Comparison of ENCODE assay signal across 7 mouse cellular contexts in genomic region chr2:164047197-164047690, GRCm38 (mm10). TPM values are rescaled to one million over a fixed set of nuclear protein-coding genes. Genes with fewer than 3 reads are reported as not detected.
DNase-seq lines count a peak whose midpoint lies in the region; ATAC-seq and TF ChIP-seq lines count a peak whose summit lies in the region.

No protein-coding gene starts in this region.

- TF ChIP-seq POLR2A in spleen, adult 2 months (IDR thresholded peaks at IDR 0.05; ENCODE audit: low read depth, low read length) = no peak

- intact Hi-C loops in left cerebral cortex, postnatal 10 days (cut with DNase I) = no loop called here

- H3K9ac ChIP-seq in forebrain, postnatal 0 days = no peak overlapping the region
- no peak overlapping the region for H3K9ac ChIP-seq in kidney, embryonic 15.5 days

- no peak for TF ChIP-seq CTCF in forebrain, postnatal 0 days (IDR thresholded peaks at IDR 0.05; ENCODE audit: low read depth)
- no peak for TF ChIP-seq CTCF in spleen, adult 2 months (IDR thresholded peaks at IDR 0.05; ENCODE audit: extremely low read depth, insufficient read depth, insufficient read length, insufficient replicate concordance)

- peak overlapping the region; percentile 24; the same call in 1 of the 2 replicates for H3K4me3 ChIP-seq in forebrain, postnatal 0 days (ENCODE audit: low read depth, low read length)
- H3K4me3 ChIP-seq in kidney, embryonic 15.5 days (replicated peaks) = peak overlapping the region; percentile 39
- peak overlapping the region; percentile 41; the same call in 1 of the 2 replicates for H3K4me3 ChIP-seq in spleen, adult 2 months (ENCODE audit: extremely low read depth, insufficient read depth, insufficient read length)

- no peaks in the 10 kb centered on the region for H3K27me3 ChIP-seq in forebrain, postnatal 0 days (ENCODE audit: insufficient read depth, low read length)
- H3K27me3 ChIP-seq in kidney, embryonic 15.5 days = no peaks in the 10 kb centered on the region
- no peaks in the 10 kb centered on the region for H3K27me3 ChIP-seq in spleen, adult 2 months (ENCODE audit: control insufficient read depth, insufficient read depth, low read length)

- ATAC-seq in forebrain, postnatal 0 days = peak; percentile 42
- ATAC-seq in kidney, embryonic 15.5 days (replicated peaks; ENCODE audit: low FRiP score) = peak; percentile 84

- no peaks in the 10 kb centered on the region for H3K4me1 ChIP-seq in forebrain, postnatal 0 days (ENCODE audit: insufficient read depth)
- H3K4me1 ChIP-seq in kidney, embryonic 15.5 days = peaks cover 9% of the 10 kb centered on the region; the same call in 1 of the 2 replicates
- no peaks in the 10 kb centered on the region for H3K4me1 ChIP-seq in spleen, adult 2 months (ENCODE audit: control insufficient read depth, insufficient read depth, insufficient read length)

- H3K4me2 ChIP-seq in forebrain, postnatal 0 days (ENCODE audit: low read depth) = peak overlapping the region; percentile 46
- peak overlapping the region; percentile 62 for H3K4me2 ChIP-seq in kidney, embryonic 15.5 days

- H3K27ac ChIP-seq in forebrain, postnatal 0 days (ENCODE audit: low read depth, low read length) = no peak overlapping the region
- H3K27ac ChIP-seq in kidney, embryonic 15.5 days = 0 out of 2 replicates have a peak overlapping the region, but pooled peaks have one; percentile 37
- H3K27ac ChIP-seq in spleen, adult 2 months (ENCODE audit: insufficient read depth, low read length) = no peak overlapping the region

- H3K9me3 ChIP-seq in forebrain, postnatal 0 days (ENCODE audit: low read length) = no peaks in the 10 kb centered on the region
- no peaks in the 10 kb centered on the region for H3K9me3 ChIP-seq in kidney, embryonic 15.5 days (replicated peaks)

- DNase-seq in MEL-GATA-1-ER (ENCODE audit: extremely low read depth, low read depth) = peak; percentile 41
- DNase-seq in cerebellum, adult 18-20 months = peak; percentile 72 to 79
- peak; percentile 27 for DNase-seq in forebrain, postnatal 0 days
- DNase-seq in lung, postnatal 14 days = peak; percentile 8
- peak; percentile 35 to 42 for DNase-seq in spleen, adult 2 months (ENCODE audit: low read depth in 1 of 2, low spot score in 2 of 2)
- DNase-seq in left cerebral cortex, postnatal 10 days (ENCODE audit: extremely low spot score in 1 of 2, low spot score in 2 of 2) = no peak

- H3K36me3 ChIP-seq in forebrain, postnatal 0 days (ENCODE audit: insufficient read depth) = peaks cover 9% of the 10 kb centered on the region; the same call in 1 of the 2 replicates
- peaks cover 18% of the 10 kb centered on the region for H3K36me3 ChIP-seq in kidney, embryonic 15.5 days
- peaks cover 4% of the 10 kb centered on the region; the same call in 1 of the 2 replicates for H3K36me3 ChIP-seq in spleen, adult 2 months (ENCODE audit: control insufficient read depth, insufficient read depth, low read length)

- 4% methylated on average over 13 of the region's 16 CpGs for WGBS in forebrain, postnatal 0 days
- 2% methylated on average over 16 of the region's 16 CpGs for WGBS in kidney, embryonic 15.5 days
- WGBS in spleen, adult 2 months = 7% methylated on average over 16 of the region's 16 CpGs

RNA-seq across cellular contexts. Expression of gene Pabpc1l, which starts 22.0 kb away (rescaled TPM):
- 0.71 and 1.1 TPM in 2 replicates for total RNA-seq in forebrain, postnatal 0 days (2014; rRNA removed)
- polyA plus RNA-seq in forebrain, postnatal 0 days (2015; fragmentation: Nextera tagmentation; extraction: Ambion mirVana) = 1.8 and 2.6 TPM in 2 replicates
- 2.4 and 4.1 TPM in 2 replicates for polyA plus RNA-seq in kidney, embryonic 15.5 days (2015; fragmentation: Nextera tagmentation; extraction: Ambion mirVana)
- polyA plus RNA-seq in spleen, adult 2 months (2012; rRNA removed) = 0.23 and 0.69 TPM in 2 replicates
- 1 to 10 TPM; 1.5 to 2.3 TPM for total RNA-seq in left cerebral cortex, postnatal 10 days (2021)

RNA-seq across cellular contexts. Expression of gene Stk4, which starts 22.9 kb away (rescaled TPM):
- 33.5 and 36.1 TPM in 2 replicates for total RNA-seq in forebrain, postnatal 0 days (2014; rRNA removed)
- polyA plus RNA-seq in forebrain, postnatal 0 days (2015; fragmentation: Nextera tagmentation; extraction: Ambion mirVana) = 17.4 and 19.3 TPM in 2 replicates
- 21.0 and 23.4 TPM in 2 replicates for polyA plus RNA-seq in kidney, embryonic 15.5 days (2015; fragmentation: Nextera tagmentation; extraction: Ambion mirVana)
- 31.6 and 36.9 TPM in 2 replicates for polyA plus RNA-seq in spleen, adult 2 months (2012; rRNA removed)
- total RNA-seq in left cerebral cortex, postnatal 10 days (2021) = 10 to 100 TPM; 32.9 to 34.8 TPM

RNA-seq across cellular contexts. Expression of gene Tomm34, which starts 23.7 kb away (rescaled TPM):
- 37.2 and 42.2 TPM in 2 replicates for total RNA-seq in forebrain, postnatal 0 days (2014; rRNA removed)
- polyA plus RNA-seq in forebrain, postnatal 0 days (2015; fragmentation: Nextera tagmentation; extraction: Ambion mirVana) = 49.4 and 54.2 TPM in 2 replicates
- polyA plus RNA-seq in kidney, embryonic 15.5 days (2015; fragmentation: Nextera tagmentation; extraction: Ambion mirVana) = 60.8 and 64.9 TPM in 2 replicates
- 51.7 and 66.0 TPM in 2 replicates for polyA plus RNA-seq in spleen, adult 2 months (2012; rRNA removed)
- total RNA-seq in left cerebral cortex, postnatal 10 days (2021) = 10 to 100 TPM; 34.9 to 35.5 TPM

RNA-seq across cellular contexts. Expression of gene Ywhab, which starts 52.5 kb away (rescaled TPM):
- total RNA-seq in forebrain, postnatal 0 days (2014; rRNA removed) = 161 and 171 TPM in 2 replicates
- 510 and 620 TPM in 2 replicates for polyA plus RNA-seq in forebrain, postnatal 0 days (2015; fragmentation: Nextera tagmentation; extraction: Ambion mirVana)
- 304 and 307 TPM in 2 replicates for polyA plus RNA-seq in kidney, embryonic 15.5 days (2015; fragmentation: Nextera tagmentation; extraction: Ambion mirVana)
- polyA plus RNA-seq in spleen, adult 2 months (2012; rRNA removed) = 24.0 and 26.4 TPM in 2 replicates
- total RNA-seq in left cerebral cortex, postnatal 10 days (2021) = 100 to 1,000 TPM; 570 to 572 TPM

Comparison
In these comparisons a context has a peak if more than half of its experiments do, and no peak if none do; other contexts are left out.
1. DNase-seq: peak in MEL-GATA-1-ER (single experiment), cerebellum, adult 18-20 months (2 of 2), forebrain, postnatal 0 days (single experiment), lung, postnatal 14 days (single experiment) and spleen, adult 2 months (2 of 2); none in left cerebral cortex, postnatal 10 days (0 of 2).
2. Peak in every context shown above with its lines, with median percentiles within 50 percentile points of each other: H3K4me3 ChIP-seq.